Mouse (Mus musculus): Measurements from ENCODE around the gene Rhou. TPM values are rescaled to one million over a fixed set of nuclear protein-coding genes. Genes with fewer than 3 reads are reported as not detected.
"Not testable (repeated sequence)": the region's sequence is repeated elsewhere in the genome, so short reads cannot be mapped to it uniquely, and the experiment has no call there.

Gene Rhou
- 10 to 100 TPM; 42.5 to 42.8 TPM for total RNA-seq (2021)
- long read RNA-seq, experiment 1, transcript Rhou-201 (3 exons, 3,371 nt), result major isoform, 24 of 25 reads
- long read RNA-seq, experiment 1, partial matches to known transcripts, result 1 of 25 reads
- long read RNA-seq, experiment 1, other reads (novel, unspliced or antisense), result 0 of 25 reads
- long read RNA-seq, experiment 2, transcript Rhou-201 (3 exons, 3,371 nt), result major isoform, 58 of 70 reads
- long read RNA-seq, experiment 2, partial matches to known transcripts, result 1 of 70 reads
- long read RNA-seq, experiment 2, other reads (novel, unspliced or antisense), result 11 of 70 reads

DNA sequence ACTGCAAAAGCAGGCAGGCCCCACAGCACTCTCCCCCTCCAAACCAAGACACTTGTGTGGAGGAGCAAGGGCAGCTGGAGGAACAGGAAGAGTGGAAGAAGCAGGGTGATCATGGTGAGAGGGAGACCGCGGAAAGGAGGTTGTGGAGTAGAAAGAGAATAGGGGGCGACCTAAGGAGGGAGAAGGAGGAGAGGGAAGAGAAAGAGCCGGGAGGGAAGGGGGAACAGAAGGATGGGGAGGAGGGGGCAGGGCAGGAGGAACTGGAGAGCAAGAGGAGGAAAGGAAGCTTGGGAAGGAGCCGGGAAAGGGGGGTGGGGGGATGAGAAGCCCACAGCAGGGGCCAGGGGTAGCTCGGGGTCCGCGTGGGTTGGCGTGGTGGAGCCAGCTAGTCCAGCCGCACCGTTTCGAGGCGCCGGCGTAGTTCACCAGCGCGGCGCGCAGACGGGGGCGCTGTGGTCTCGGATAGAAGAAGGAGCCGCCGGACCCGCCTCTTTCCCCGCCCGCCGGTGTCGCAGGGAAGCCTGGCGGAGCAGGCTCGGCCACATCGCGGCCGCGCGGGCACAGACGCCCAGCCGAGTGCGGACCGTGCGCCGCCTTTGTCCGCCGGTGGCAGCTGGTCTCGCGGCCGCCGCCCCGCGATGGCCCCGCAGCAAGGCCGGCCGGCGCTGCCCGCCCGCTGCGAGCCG is at the start of gene Rhou:
Gene Rhou (plus strand): TSS at position 622 of the 686 bp plus-strand sequence.
- DNase-seq (ENCODE audit: low spot score in 2 of 2), result peak; percentile 93 to 96

DNA sequence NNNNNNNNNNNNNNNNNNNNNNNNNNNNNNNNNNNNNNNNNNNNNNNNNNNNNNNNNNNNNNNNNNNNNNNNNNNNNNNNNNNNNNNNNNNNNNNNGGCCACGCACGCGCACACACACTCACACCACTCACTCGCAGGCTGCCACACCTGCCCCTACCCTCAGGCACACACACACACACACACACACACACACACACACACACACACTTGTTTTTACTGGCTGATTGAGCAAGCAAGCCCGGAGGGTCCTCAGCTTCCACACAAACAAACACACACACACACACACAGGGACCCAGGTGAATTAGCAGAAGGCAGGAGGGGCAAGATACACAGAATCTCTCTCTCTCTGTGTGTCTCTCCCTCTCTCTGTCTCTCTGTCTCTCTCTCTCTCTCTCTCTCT is 41.1 kb upstream of the Rhou start:
- peak in 1 of 2 experiments; percentile 0 for DNase-seq (ENCODE audit: low spot score in 2 of 2)

DNA sequence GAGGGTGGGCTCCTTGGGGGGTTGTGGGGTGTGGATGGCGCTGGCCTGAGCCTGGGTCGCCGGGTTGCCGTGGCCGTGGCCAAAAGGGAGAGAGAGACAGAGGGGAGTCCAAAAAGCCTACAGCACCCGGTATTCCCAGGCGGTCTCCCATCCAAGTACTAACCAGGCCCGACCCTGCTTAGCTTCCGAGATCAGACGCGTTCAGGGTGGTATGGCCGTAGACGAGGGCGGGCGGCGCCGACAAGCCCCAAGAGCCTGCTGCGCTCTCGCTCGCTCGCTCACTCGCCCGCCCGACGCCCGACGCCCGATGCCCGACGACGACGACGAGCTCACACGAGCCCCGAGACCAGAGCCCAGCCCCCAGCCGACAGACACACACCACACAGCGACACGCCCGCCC is 30.2 kb upstream of the Rhou start:
- DNase-seq (ENCODE audit: low spot score in 2 of 2), result not testable (repeated sequence)

DNA sequence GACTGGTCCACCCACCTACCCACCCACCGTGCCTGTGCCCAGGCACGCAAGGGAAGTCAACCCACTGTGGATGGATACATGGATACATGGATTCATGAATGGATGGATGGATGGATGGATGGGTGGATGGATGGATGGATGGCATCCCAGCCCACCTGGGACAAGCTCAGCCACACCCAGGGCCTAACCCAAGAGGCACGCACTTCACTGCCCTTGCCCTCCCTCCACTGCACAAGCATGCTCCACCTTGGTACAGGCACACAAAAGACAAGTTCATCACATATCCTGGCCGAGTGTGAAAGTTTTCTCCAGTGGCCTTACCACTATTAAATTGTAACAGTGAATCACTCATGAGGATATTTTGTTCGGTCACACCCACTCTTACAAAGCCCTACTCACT is 29.5 kb upstream of the Rhou start:
- DNase-seq (ENCODE audit: low spot score in 2 of 2), result no peak

GRCm38 (mm10) chr8:123624702-123625101 is 29.0 kb upstream of the Rhou start:
- no peak for DNase-seq (ENCODE audit: low spot score in 2 of 2)

DNA sequence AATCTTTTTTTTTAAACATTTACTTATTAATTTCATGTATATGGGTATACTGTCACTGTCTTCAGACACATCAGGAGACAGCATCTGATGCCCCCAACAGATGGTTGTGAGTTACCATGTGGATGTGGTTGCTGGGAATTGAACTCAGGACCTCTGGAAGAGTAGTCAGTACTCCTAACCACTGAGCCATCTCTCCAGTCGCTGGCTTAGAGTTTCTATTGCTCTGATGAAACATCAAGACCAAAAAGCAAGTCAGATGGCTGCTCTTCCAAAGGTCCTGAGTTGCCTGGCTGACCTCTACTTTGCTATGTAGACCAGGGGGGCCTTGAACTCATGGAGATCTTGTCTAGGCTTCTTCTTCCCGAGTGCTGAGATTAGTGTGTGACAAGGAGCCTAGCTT is 28.0 kb upstream of the Rhou start:
- DNase-seq (ENCODE audit: low spot score in 2 of 2), result no peak

DNA sequence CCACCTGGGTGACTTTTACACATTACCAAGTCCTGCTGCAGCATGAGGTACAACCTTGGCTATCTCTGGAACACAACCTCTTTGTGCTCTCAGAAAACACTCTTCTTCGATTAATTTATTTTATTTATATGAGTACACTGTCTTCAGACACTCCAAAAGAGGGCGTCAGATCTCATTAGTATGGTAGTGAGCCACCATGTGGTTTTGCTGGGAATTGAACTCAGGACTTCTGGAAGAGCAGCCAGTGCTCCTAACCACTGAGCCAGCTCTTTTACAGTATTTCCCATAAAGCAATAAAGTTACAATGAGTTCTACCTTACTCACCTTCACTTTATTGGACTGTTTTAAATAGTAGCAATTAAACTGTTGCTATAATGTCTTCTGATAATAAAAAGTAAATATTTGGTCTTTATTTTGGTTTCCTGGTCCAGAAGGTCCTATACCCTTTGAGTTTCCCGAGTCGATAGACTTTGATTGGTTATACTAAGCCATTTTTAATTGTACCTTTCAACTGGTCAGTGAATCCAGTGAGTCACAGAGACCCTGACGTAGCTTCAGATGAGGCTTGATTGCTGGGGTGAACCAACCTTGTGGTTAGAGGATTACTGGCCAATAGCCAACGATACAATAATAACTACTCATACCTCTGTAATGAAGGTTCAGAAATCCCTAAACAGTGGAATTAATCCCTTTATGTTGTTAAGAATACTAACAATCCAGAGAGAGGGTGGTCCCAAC is 26.1 kb upstream of the Rhou start:
- peak in 1 of 2 experiments; percentile 16 for DNase-seq (ENCODE audit: low spot score in 2 of 2)

GRCm38 (mm10) chr8:123628253-123628967 is 25.3 kb upstream of the Rhou start:
- peak; percentile 53 to 55 for DNase-seq (ENCODE audit: low spot score in 2 of 2)

DNA sequence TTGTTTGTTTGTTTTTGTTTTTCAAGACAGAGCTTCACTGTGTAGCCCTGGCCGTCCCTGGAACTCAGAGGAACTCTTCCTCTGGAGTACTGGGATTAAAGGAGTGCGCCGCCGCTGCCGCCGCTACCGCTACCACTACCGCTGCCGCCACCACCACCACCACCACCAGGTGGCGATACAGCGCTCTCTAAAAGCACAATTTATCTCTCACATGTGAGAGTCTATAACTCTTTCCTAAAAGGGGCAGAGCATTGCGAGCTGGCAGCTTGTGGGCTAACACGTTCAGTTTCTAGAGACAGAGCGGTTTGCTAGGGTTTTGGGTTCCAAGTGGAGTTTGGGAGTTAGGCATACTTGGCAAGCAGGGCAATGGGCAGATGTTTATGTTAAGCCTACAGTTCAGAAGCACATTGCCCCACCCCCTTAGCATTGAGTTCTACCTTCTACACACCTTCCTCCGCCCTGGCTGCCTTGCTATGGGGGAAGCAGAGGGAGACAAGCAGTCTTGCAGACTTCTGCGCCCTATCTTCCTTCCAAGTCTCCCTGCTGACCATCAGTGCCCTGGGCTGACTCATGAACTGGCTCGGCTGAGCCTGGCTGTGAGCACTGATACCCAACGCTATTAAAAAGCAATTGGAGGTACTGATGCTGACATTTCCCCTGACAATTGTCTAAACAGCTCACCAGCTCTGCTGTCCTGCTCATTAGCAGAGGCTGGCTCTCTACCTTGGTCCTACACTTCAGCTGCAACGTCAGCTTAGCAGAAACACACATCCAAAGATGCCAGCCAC is 24.6 kb upstream of the Rhou start:
- DNase-seq (ENCODE audit: low spot score in 2 of 2), result peak; percentile 56 to 77

- DNase-seq (ENCODE audit: low spot score in 2 of 2), result peak in 1 of 2 experiments; percentile 15
Observed at GRCm38 (mm10) chr8:123630058-123630457, 23.7 kb upstream of the Rhou start.

DNA sequence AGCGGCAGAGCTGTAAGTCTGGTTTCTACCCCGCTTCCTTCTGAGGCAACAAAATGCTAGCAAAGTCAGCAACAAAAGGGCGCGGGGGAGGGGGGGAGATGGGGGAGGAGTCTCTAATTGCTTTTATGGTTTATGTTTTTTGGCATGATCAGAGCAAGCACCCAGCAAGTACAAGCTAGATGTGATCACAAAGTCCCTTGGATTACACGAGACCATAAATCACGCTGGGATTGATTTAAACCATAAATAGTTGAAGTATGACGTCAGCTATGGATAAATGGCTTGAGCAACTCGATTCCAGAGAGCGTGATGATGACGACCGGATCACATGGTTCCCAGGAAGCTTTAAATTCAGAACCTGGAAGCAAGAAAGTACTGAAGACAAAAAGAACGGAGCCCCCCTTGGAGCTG is 22.9 kb upstream of the Rhou start:
- DNase-seq (ENCODE audit: low spot score in 2 of 2), result peak in 1 of 2 experiments; percentile 13

DNA sequence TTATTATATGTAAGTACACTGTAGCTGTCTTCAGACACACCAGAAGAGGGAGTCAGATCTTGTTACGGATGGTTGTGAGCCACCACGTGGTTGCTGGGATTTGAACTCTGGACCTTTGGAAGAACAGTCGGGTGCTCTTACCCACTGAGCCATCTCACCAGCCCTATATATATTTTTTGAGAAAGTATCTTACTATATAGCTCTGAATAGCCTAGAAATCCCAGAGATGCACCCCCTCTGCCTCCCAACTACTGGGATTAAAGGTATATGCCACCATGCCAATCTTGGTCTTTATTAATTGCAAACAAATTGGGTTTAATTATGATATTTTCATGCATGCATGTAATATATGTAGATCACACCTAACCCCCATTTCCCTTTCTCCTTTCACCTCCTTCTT is 22.0 kb upstream of the Rhou start:
- not testable (repeated sequence) for DNase-seq (ENCODE audit: low spot score in 2 of 2)

DNA sequence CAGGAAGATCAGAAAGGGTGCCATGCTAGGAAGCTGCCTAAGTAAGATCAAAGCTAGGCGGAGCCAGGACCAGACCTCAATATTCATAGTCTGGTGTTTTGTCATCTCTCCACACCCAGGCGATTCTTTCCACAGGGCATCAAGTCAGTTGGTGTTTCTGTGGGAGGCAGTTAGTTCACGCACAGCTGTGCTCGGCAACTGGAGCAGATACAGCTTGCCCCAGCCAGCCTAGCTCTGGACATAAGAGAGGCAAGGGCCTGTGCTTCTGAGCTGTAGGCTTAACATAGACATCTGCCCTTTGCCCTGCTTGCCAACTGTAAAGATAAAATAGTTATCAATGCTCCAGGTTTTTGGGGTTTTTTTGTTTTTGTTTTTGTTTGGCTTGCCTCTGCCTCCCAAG is 21.5 kb upstream of the Rhou start:
- DNase-seq (ENCODE audit: low spot score in 2 of 2), result peak in 1 of 2 experiments; percentile 11

DNA sequence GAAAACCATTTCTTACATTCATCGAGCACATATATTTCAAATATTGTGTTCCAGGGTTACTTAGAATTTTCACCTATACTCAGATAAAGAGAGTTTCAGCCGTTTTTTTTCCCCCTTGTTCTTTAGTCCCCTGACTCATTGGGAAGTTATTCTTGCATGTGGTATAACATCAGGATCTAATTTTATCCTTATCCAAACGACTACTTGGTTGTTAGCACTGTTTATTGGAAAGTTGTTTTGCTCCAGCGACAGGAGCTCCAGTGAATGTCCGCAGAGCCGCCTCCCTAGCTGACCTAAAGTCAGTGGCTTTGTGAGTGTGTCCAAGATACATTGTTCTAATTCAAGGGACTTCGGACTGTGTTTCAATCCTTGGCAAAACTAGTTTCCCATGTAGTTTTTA is 19.9 kb upstream of the Rhou start:
- no peak for DNase-seq (ENCODE audit: low spot score in 2 of 2)

DNA sequence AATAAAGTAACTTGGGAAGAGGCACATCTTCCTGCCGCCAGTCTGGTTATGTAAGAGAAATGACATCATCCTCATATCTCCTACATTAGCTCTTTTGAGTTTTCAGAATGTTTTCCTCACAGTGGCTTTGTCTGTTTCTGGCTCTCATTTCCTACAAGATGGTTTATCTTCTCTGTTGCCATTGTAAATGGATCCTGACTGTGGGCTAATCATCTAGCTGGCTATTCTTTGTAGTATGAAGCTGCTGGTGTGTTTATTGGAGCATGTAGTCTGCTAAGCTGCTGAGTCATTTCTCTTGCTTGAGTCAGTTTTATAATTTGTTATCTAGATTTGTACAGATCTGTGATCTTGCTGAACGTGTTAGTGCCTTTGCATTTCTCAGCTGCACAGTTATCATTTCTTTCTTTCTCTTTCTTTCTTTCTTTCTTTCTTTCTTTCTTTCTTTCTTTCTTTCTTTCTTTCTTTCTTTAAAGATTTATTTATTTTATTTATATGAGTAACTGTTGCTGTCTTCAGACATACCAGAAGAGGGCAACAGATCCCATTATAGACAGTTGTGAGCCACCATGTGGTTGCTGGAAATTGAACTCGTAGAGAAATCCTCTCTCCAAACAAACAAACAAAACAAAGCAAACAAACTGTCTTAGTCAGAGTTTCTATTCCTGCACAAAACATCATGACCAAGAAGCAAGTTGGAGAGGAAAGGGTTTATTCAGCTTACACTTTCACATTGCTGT is 19.2 kb upstream of the Rhou start:
- no peak for DNase-seq (ENCODE audit: low spot score in 2 of 2)

DNA sequence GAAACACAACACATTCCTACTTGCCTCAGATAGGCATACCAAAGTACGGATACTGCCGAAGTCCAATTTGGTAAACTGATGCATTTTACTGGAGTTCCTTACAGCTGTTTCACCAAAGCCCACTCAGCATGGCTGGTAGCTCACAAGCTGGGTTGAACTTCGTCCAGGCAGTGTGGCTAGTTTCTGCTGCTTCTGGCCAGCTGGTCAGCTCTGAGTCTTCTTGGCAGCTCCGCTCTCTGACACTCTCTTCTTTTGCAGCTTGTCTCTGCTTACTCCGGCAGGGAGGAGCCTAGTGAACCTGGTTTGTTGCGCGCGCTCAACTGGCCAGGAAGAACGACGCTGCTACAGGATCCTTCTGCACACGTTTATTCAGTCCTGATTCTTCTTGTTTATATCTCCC is 18.1 kb upstream of the Rhou start:
- no peak for DNase-seq (ENCODE audit: low spot score in 2 of 2)

GRCm38 (mm10) chr8:123643330-123644051 is 10.2 kb upstream of the Rhou start:
- DNase-seq (ENCODE audit: low spot score in 2 of 2), result peak in 1 of 2 experiments; percentile 42

DNA sequence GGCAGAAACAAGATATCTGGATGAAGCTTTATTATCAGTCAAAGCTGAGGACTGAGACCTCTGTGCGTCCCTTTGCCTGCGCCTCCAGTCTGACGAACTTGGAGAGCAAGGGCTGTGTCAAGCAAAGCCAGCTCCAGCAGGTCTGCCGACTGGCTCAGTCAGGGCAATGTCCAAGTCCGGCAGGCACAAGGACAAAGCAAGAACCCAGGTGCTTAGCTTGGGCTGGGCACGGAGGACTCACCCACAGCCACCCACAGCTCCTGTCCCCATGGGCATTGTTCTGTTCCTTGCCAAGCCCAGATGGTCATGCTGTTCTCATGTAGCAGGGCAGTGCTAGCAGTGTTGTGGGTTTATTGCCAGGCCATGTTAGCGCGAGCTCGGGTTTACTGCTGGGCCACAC is 8.5 kb upstream of the Rhou start:
- DNase-seq (ENCODE audit: low spot score in 2 of 2), result no peak

Measured in adrenal gland, adult 18-20 months (tissue).